ENCODE assay signal across 10 mouse cellular contexts in genomic region chr5:111724713-111725112, GRCm38 (mm10). TPM values are rescaled to one million over a fixed set of nuclear protein-coding genes. Genes with fewer than 3 reads are reported as not detected.
A peak's percentile ranks its signal among the peaks of the same experiment; 100 is the strongest.
DNase-seq lines count a peak whose midpoint lies in the region; ATAC-seq and TF ChIP-seq lines count a peak whose summit lies in the region.
"Had no signal": no experiment of that assay in that cellular context is flagged by ENCODE, and none has a peak within 500 bp of the region (broad histone marks: within the 10 kb centered on the region; RNA-seq: fewer than 3 reads in every experiment).

No protein-coding gene starts in this region.

- no peak overlapping the region for H3K9ac ChIP-seq in embryonic facial prominence, embryonic 13.5 days
- no peak overlapping the region for H3K9ac ChIP-seq in hindbrain, postnatal 0 days (replicated peaks; ENCODE audit: low read length)

- H3K27me3 ChIP-seq in embryonic facial prominence, embryonic 13.5 days, result no peaks in the 10 kb centered on the region
- no peaks in the 10 kb centered on the region for H3K27me3 ChIP-seq in hindbrain, postnatal 0 days (ENCODE audit: insufficient read depth, low read length)

- no peak overlapping the region for H3K4me2 ChIP-seq in embryonic facial prominence, embryonic 13.5 days
- peak overlapping the region; percentile 44; the same call in 1 of the 2 replicates for H3K4me2 ChIP-seq in hindbrain, postnatal 0 days (ENCODE audit: low read depth, low read length)

- WGBS in embryonic facial prominence, embryonic 13.5 days, result 53% methylated on average over 10 of the region's 10 CpGs
- WGBS in hindbrain, postnatal 0 days, result 14% methylated on average over 10 of the region's 10 CpGs

- intact Hi-C loops in left cerebral cortex, postnatal 36 days (cut with DNase I), result no loop called here
- intact Hi-C loops in gastrocnemius, postnatal 14 days (cut with DNase I; ENCODE audit: low total_unique reads), result no loop called here

- no peak overlapping the region for H3K4me3 ChIP-seq in embryonic facial prominence, embryonic 13.5 days
- H3K4me3 ChIP-seq in hindbrain, postnatal 0 days (ENCODE audit: low read length), result no peak overlapping the region

- H3K36me3 ChIP-seq in embryonic facial prominence, embryonic 13.5 days, result no peaks in the 10 kb centered on the region
- no peaks in the 10 kb centered on the region for H3K36me3 ChIP-seq in hindbrain, postnatal 0 days (ENCODE audit: insufficient read depth, low read length)

- no peak for ATAC-seq in embryonic facial prominence, embryonic 13.5 days (ENCODE audit: insufficient number of reproducible peaks, insufficient read depth, low FRiP score, low TSS enrichment, low read depth)
- peak; percentile 89 for ATAC-seq in hindbrain, postnatal 0 days

- TF ChIP-seq CTCF in hindbrain, postnatal 0 days (IDR thresholded peaks at IDR 0.05; ENCODE audit: low read depth), result no peak

- peaks cover 37% of the 10 kb centered on the region for H3K4me1 ChIP-seq in embryonic facial prominence, embryonic 13.5 days
- H3K4me1 ChIP-seq in hindbrain, postnatal 0 days (ENCODE audit: insufficient read depth, low read length), result peaks cover 27% of the 10 kb centered on the region; the same call in 1 of the 2 replicates

- peak; percentile 46 for DNase-seq in left cerebral cortex, adult 11 months (ENCODE audit: low spot score)
- DNase-seq in left cerebral cortex, postnatal 36 days (ENCODE audit: low spot score in 2 of 2), result no peak
- peak; percentile 88 for DNase-seq in hindbrain, postnatal 0 days (ENCODE audit: low spot score)
- peak; percentile 43 for DNase-seq in right cerebral cortex, postnatal 25 days
- DNase-seq in gastrocnemius, postnatal 14 days, result no peak
- DNase-seq in urinary bladder, postnatal 14 days (ENCODE audit: low spot score), result no peak
- no peak for DNase-seq in MN1 (ENCODE audit: low spot score)

- H3K9me3 ChIP-seq in embryonic facial prominence, embryonic 13.5 days, result no peaks in the 10 kb centered on the region; the same call in 1 of the 2 replicates
- no peaks in the 10 kb centered on the region for H3K9me3 ChIP-seq in hindbrain, postnatal 0 days (ENCODE audit: low read length)

- 0 out of 2 replicates have a peak overlapping the region, but pooled peaks have one; percentile 1 for H3K27ac ChIP-seq in embryonic facial prominence, embryonic 13.5 days
- H3K27ac ChIP-seq in hindbrain, postnatal 0 days, result peak overlapping the region; percentile 37; the same call in 1 of the 2 replicates

RNA-seq across cellular contexts. Expression of gene Gm26897, which starts 9.0 kb away (rescaled TPM):
- total RNA-seq in left cerebral cortex, postnatal 36 days (2021), result not detected
- polyA plus RNA-seq in embryonic facial prominence, embryonic 13.5 days (2015; fragmentation: Nextera tagmentation; extraction: Ambion mirVana), result not detected in 2 replicates
- total RNA-seq in hindbrain, postnatal 0 days (2014; rRNA removed), result not detected in 2 replicates
- not detected in 2 replicates for polyA plus RNA-seq in hindbrain, postnatal 0 days (2015; fragmentation: Nextera tagmentation; extraction: Ambion mirVana)
- not detected for total RNA-seq in gastrocnemius, postnatal 14 days (2021)
- total RNA-seq: layer of hippocampus, postnatal 10 days; neutrophil, adult 5-6 weeks had no signal

Comparison
In these comparisons a context has a peak if more than half of its experiments do, and no peak if none do; other contexts are left out.
1. DNase-seq: peak in left cerebral cortex, adult 11 months (single experiment), hindbrain, postnatal 0 days (single experiment) and right cerebral cortex, postnatal 25 days (single experiment); none in left cerebral cortex, postnatal 36 days (0 of 2), gastrocnemius, postnatal 14 days (single experiment), urinary bladder, postnatal 14 days (single experiment) and MN1 (single experiment).